Comparison of ENCODE assay signal across 14 mouse cellular contexts in genomic region chr3:51379786-51380659, GRCm38 (mm10). TPM values are rescaled to one million over a fixed set of nuclear protein-coding genes. Genes with fewer than 3 reads are reported as not detected.
A peak's percentile ranks its signal among the peaks of the same experiment; 100 is the strongest.
DNase-seq lines count a peak whose midpoint lies in the region; ATAC-seq lines count a peak whose summit lies in the region.
"Had no signal": no experiment of that assay in that cellular context is flagged by ENCODE, and none has a peak within 500 bp of the region (broad histone marks: within the 10 kb centered on the region; RNA-seq: fewer than 3 reads in every experiment).

No protein-coding gene starts in this region.

- no peak overlapping the region for H3K4me3 ChIP-seq in midbrain, embryonic 14.5 days (replicated peaks; ENCODE audit: low read depth, low read length)
- no peak overlapping the region for H3K4me3 ChIP-seq in midbrain, embryonic 13.5 days (replicated peaks)
- H3K4me3 ChIP-seq: erythroblast, embryonic 14.5 days; limb, embryonic 13.5 days had no signal

- WGBS in midbrain, embryonic 14.5 days, result 73% methylated on average over 5 of the region's 5 CpGs
- WGBS in midbrain, embryonic 13.5 days, result 77% methylated on average over 5 of the region's 5 CpGs

- intact Hi-C loops in heart, postnatal 14 days (cut with DNase I), result loop anchor here (5.0 kb wide), 1 partner anchor 32 kb away; no protein-coding TSS in a partner anchor

- no peaks in the 10 kb centered on the region for H3K4me1 ChIP-seq in midbrain, embryonic 14.5 days (ENCODE audit: control insufficient read depth, insufficient read depth, low read length)
- peaks cover 10% of the 10 kb centered on the region for H3K4me1 ChIP-seq in midbrain, embryonic 13.5 days (replicated peaks)
- H3K4me1 ChIP-seq: limb, embryonic 13.5 days had no signal

- H3K27me3 ChIP-seq in midbrain, embryonic 14.5 days (ENCODE audit: control insufficient read depth, insufficient read depth, low read length), result no peaks in the 10 kb centered on the region
- H3K27me3 ChIP-seq in midbrain, embryonic 13.5 days, result no peaks in the 10 kb centered on the region
- H3K27me3 ChIP-seq: limb, embryonic 13.5 days had no signal

- ATAC-seq in midbrain, embryonic 14.5 days (ENCODE audit: low FRiP score, low TSS enrichment), result no peak
- ATAC-seq in midbrain, embryonic 13.5 days, result no peak
- ATAC-seq: midbrain, embryonic 16.5 days had no signal

- H3K4me2 ChIP-seq in midbrain, embryonic 14.5 days (ENCODE audit: low read length), result no peak overlapping the region
- no peak overlapping the region for H3K4me2 ChIP-seq in midbrain, embryonic 13.5 days (replicated peaks)
- H3K4me2 ChIP-seq: limb, embryonic 13.5 days had no signal

- H3K9me3 ChIP-seq in midbrain, embryonic 14.5 days (ENCODE audit: control insufficient read depth, low read length), result no peaks in the 10 kb centered on the region
- H3K9me3 ChIP-seq in midbrain, embryonic 13.5 days, result no peaks in the 10 kb centered on the region
- H3K9me3 ChIP-seq: limb, embryonic 13.5 days had no signal

- H3K9ac ChIP-seq in midbrain, embryonic 14.5 days (replicated peaks; ENCODE audit: low read length), result no peak overlapping the region
- H3K9ac ChIP-seq in midbrain, embryonic 13.5 days (replicated peaks), result no peak overlapping the region
- H3K9ac ChIP-seq: limb, embryonic 13.5 days had no signal

- peak; percentile 95 for DNase-seq in heart, adult 11 months
- no peak for DNase-seq in heart, postnatal 14 days
- DNase-seq in midbrain, embryonic 14.5 days, result peak; percentile 44
- DNase-seq in kidney, postnatal 36 days, result peak; percentile 42 to 69
- DNase-seq in right cerebral cortex, adult 2 months (ENCODE audit: low spot score in 2 of 2), result no peak
- DNase-seq in urinary bladder, postnatal 4 days (ENCODE audit: low spot score in 2 of 2), result no peak
- DNase-seq in adrenal gland, postnatal 4 days (ENCODE audit: low spot score in 2 of 2), result no peak
- DNase-seq: B cell, adult 2 months had no signal

- H3K27ac ChIP-seq in midbrain, embryonic 14.5 days (replicated peaks; ENCODE audit: low read depth, low read length), result no peak overlapping the region
- no peak overlapping the region for H3K27ac ChIP-seq in midbrain, embryonic 13.5 days
- H3K27ac ChIP-seq: limb, embryonic 13.5 days; stomach, postnatal 0 days had no signal

- no peaks in the 10 kb centered on the region for H3K36me3 ChIP-seq in midbrain, embryonic 14.5 days (ENCODE audit: control insufficient read depth, insufficient read depth, low read length)
- no peaks in the 10 kb centered on the region for H3K36me3 ChIP-seq in midbrain, embryonic 13.5 days
- H3K36me3 ChIP-seq: limb, embryonic 13.5 days had no signal

RNA-seq across cellular contexts. Expression of gene Mgarp, which starts 16.5 kb away (rescaled TPM):
- total RNA-seq in heart, postnatal 14 days (2021), result under 1 TPM; 0.33 to 0.34 TPM
- 2.6 and 4.6 TPM in 2 replicates for polyA plus RNA-seq in midbrain, embryonic 14.5 days (2014; fragmentation: Nextera tagmentation; extraction: Ambion mirVana)
- polyA plus RNA-seq in midbrain, embryonic 13.5 days (2015; fragmentation: Nextera tagmentation; extraction: Ambion mirVana), result 5.6 and 12.0 TPM in 2 replicates
- 100 to 1,000 TPM; 477 to 530 TPM for total RNA-seq in adrenal gland, postnatal 4 days (2021)
- total RNA-seq: neutrophil, adult 5-6 weeks had no signal

RNA-seq across cellular contexts. Expression of gene Ndufc1, which starts 28.8 kb away (rescaled TPM):
- total RNA-seq in heart, postnatal 14 days (2021), result 1,000 to 10,000 TPM; 1,427 to 1,430 TPM
- polyA plus RNA-seq in midbrain, embryonic 14.5 days (2014; fragmentation: Nextera tagmentation; extraction: Ambion mirVana), result 796 and 925 TPM in 2 replicates
- 772 and 835 TPM in 2 replicates for polyA plus RNA-seq in midbrain, embryonic 13.5 days (2015; fragmentation: Nextera tagmentation; extraction: Ambion mirVana)
- total RNA-seq in adrenal gland, postnatal 4 days (2021), result 100 to 1,000 TPM; 492 to 529 TPM

RNA-seq across cellular contexts. Expression of gene Naa15, which starts 34.9 kb away (rescaled TPM):
- 10 to 100 TPM; 44.8 to 45.0 TPM for total RNA-seq in heart, postnatal 14 days (2021)
- polyA plus RNA-seq in midbrain, embryonic 14.5 days (2014; fragmentation: Nextera tagmentation; extraction: Ambion mirVana), result 37.9 and 41.5 TPM in 2 replicates
- 56.4 and 63.7 TPM in 2 replicates for polyA plus RNA-seq in midbrain, embryonic 13.5 days (2015; fragmentation: Nextera tagmentation; extraction: Ambion mirVana)
- total RNA-seq in adrenal gland, postnatal 4 days (2021), result 10 to 100 TPM; 56.8 to 63.5 TPM

RNA-seq across cellular contexts. Expression of gene Elf2, which starts 39.6 kb away (rescaled TPM):
- 10 to 100 TPM; 72.0 to 72.9 TPM for total RNA-seq in heart, postnatal 14 days (2021)
- polyA plus RNA-seq in midbrain, embryonic 14.5 days (2014; fragmentation: Nextera tagmentation; extraction: Ambion mirVana), result 28.6 and 37.3 TPM in 2 replicates
- 50.3 and 51.3 TPM in 2 replicates for polyA plus RNA-seq in midbrain, embryonic 13.5 days (2015; fragmentation: Nextera tagmentation; extraction: Ambion mirVana)
- 100 to 1,000 TPM; 122 to 124 TPM for total RNA-seq in adrenal gland, postnatal 4 days (2021)

Comparison
In these comparisons a context has a peak if more than half of its experiments do, and no peak if none do; other contexts are left out.
1. DNase-seq: peak in heart, adult 11 months (single experiment), midbrain, embryonic 14.5 days (single experiment) and kidney, postnatal 36 days (2 of 2); none in heart, postnatal 14 days (0 of 2), right cerebral cortex, adult 2 months (0 of 2), urinary bladder, postnatal 4 days (0 of 2) and adrenal gland, postnatal 4 days (0 of 2).
2. RNA of gene Mgarp, which starts 16.5 kb away (total RNA-seq): 477 to 530 TPM in adrenal gland, postnatal 4 days; 0.33 to 0.34 TPM in heart, postnatal 14 days; every median in the first group is over 100 times any median in the second.